Mouse (Mus musculus) ES-E14 (cell line): ENCODE measurements at regions not wholly inside any gene's neighbourhood (a gene's known extent, or its start where the extent isn't known, plus 50 kb on each side); places are given as distances from the start of the nearest gene placed in this dataset.

Experiments
- DNase-seq: peaks from one replicate; pipeline ENCODE4 v3.0.0-alpha.2; 2013; ENCODE audit warnings: low read depth, low spot score
- H3K27ac ChIP-seq: 2 replicates; pipeline ENCODE4 v1.5.1; 2012; ENCODE audit warnings: low read depth, mild to moderate bottlenecking, low read length, moderate library complexity, mixed read lengths; ENCODE audit not compliant: poor library complexity, insufficient read depth, severe bottlenecking
- H3K36me3 ChIP-seq: 2 replicates; pipeline ENCODE4 v1.6.1; 2012; ENCODE audit warnings: mild to moderate bottlenecking, low read length, moderate library complexity, mixed read lengths; ENCODE audit not compliant: control insufficient read depth, poor library complexity, insufficient read depth, severe bottlenecking
- H3K4me1 ChIP-seq, 2 experiments: fragments of 150-350 bp in 1 of 2; sonication (generic) in 1 of 2; 2 replicates each; pipeline ENCODE4 v1.6.1; 2012; ENCODE audit warnings: low read length in 2 of 2, mild to moderate bottlenecking in 1 of 2, mixed read lengths in 1 of 2; ENCODE audit not compliant: control insufficient read depth in 2 of 2, insufficient read depth in 2 of 2, poor library complexity in 1 of 2
- H3K4me3 ChIP-seq, 2 experiments: fragments of 150-350 bp in 1 of 2; sonication (generic) in 1 of 2; 2 replicates each; pipeline ENCODE4 v1.5.1; 2012; ENCODE audit warnings: low read length in 2 of 2, low read depth in 1 of 2, mild to moderate bottlenecking in 1 of 2, mixed read lengths in 1 of 2; ENCODE audit not compliant: insufficient read depth in 1 of 2, poor library complexity in 1 of 2, severe bottlenecking in 1 of 2
- H3K9ac ChIP-seq: 2 replicates; pipeline ENCODE4 v1.6.1; 2012; ENCODE audit warnings: low read depth, mild to moderate bottlenecking, low read length, mixed read lengths; ENCODE audit not compliant: poor library complexity, insufficient read depth, severe bottlenecking
- H3K9me3 ChIP-seq: fragments of 150-350 bp; sonication (generic); 2 replicates; pipeline ENCODE4 v1.6.1; 2012; ENCODE audit warnings: low read depth, mild to moderate bottlenecking, low read length; ENCODE audit not compliant: control insufficient read depth, insufficient read depth
- CHD2 ChIP-seq: IDR thresholded peaks from 2 replicates; pipeline ENCODE4 v1.6.1; 2014; ENCODE audit warnings: mild to moderate bottlenecking, low read depth, low read length, inconsistent platforms
- HCFC1 ChIP-seq: IDR thresholded peaks from 2 replicates; pipeline ENCODE4 v1.6.1; 2012; ENCODE audit warnings: low read length, inconsistent platforms, borderline replicate concordance; ENCODE audit not compliant: insufficient read depth
- MAFK ChIP-seq: IDR thresholded peaks from 2 replicates; pipeline ENCODE4 v1.6.1; 2014; ENCODE audit warnings: mild to moderate bottlenecking, low read depth, low read length, inconsistent platforms; ENCODE audit not compliant: insufficient read depth
- ZC3H11A ChIP-seq: IDR thresholded peaks from 2 replicates; pipeline ENCODE4 v1.6.1; 2012; ENCODE audit warnings: low read depth, mild to moderate bottlenecking, inconsistent platforms, low read length, borderline replicate concordance
- ZNF384 ChIP-seq: IDR thresholded peaks from 2 replicates; pipeline ENCODE4 v1.6.1; 2012; ENCODE audit warnings: low read depth, low read length, inconsistent platforms
- in situ Hi-C, 2 experiments: fragments of 600-800 bp; cut with MboI; formaldehyde crosslinking; loops; one replicate each; pipeline ENCODE4 v1.15.1; 2025; ENCODE audit warnings: low sequenced_read_pairs in 2 of 2, inconsistent platforms in 1 of 2; ENCODE audit not compliant: unreplicated experiment in 2 of 2

DNA sequence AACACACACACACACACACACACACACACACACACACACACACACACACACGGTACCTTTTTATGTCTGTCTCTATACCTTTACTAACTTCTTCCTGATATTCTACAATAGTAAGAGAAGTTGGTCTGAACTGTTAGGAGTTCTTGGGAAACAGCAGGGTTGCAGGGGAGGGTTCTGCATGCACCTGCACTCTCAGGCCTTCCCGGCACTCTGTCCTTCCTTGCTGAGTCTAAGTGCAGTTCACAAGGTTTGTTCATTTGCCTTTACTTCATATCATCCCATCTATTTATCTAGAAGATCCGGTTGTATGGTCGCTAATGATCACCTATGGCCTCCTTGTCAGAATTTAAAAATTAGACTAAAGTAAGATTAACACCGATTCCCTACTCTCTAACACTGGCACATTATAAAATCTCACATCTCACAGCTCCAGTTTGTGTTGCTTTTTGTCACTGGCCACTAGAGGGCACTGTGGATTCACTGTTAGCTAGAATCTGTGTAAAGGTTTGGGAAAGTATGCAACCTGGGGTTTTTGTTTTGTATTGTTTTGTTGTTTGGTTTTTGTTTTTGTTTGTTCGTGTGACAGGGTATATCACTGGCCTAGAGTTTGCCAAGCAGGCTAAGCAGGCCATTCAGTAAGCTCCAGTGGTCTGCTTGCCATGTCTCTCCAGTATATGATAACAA, 101.5 kb upstream of the 2210010C04Rik start:
- in situ Hi-C loops: no loop called here
- DNase-seq: peak; percentile 52

DNA sequence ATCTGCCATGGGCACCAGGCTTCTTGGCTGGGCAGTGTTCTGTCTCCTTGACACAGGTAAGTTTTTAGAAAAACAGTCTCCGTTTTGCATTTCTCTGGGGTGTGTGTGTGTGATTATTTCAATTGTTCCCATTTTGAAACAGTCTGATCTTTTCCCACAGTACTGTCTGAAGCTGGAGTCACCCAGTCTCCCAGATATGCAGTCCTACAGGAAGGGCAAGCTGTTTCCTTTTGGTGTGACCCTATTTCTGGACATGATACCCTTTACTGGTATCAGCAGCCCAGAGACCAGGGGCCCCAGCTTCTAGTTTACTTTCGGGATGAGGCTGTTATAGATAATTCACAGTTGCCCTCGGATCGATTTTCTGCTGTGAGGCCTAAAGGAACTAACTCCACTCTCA, 99.9 kb upstream of the 2210010C04Rik start:
- in situ Hi-C loops: no loop called here
- no peak overlapping the region for H3K4me3 ChIP-seq
- H3K9ac ChIP-seq: no peak overlapping the region
- TF ChIP-seq HCFC1: no peak
- no peak for TF ChIP-seq ZNF384
- no peak for TF ChIP-seq ZC3H11A
- TF ChIP-seq MAFK: no peak
- TF ChIP-seq CHD2: no peak
- no peaks in the 10 kb centered on the region for H3K4me1 ChIP-seq
- no peaks in the 10 kb centered on the region for H3K9me3 ChIP-seq
- no peak for DNase-seq
- no peaks in the 10 kb centered on the region for H3K36me3 ChIP-seq
- H3K27ac ChIP-seq: no peak overlapping the region

More for the DNA sequence above, 101.5 kb upstream of the 2210010C04Rik start:
- Histone ChIP-seq H3K4me1 (no peaks in the 10 kb centered on the region), H3K9ac (no peak overlapping the region), H3K9me3 (no peaks in the 10 kb centered on the region), H3K27ac (no peak overlapping the region), H3K36me3 (no peaks in the 10 kb centered on the region), H3K4me3 (no peak overlapping the region)
- peak; percentile 45; the same call in 1 of the 2 replicates for TF ChIP-seq ZC3H11A
- no peak for TF ChIP-seq MAFK
- no peak for TF ChIP-seq ZNF384
- no peak for TF ChIP-seq CHD2
- TF ChIP-seq HCFC1: no peak

DNA sequence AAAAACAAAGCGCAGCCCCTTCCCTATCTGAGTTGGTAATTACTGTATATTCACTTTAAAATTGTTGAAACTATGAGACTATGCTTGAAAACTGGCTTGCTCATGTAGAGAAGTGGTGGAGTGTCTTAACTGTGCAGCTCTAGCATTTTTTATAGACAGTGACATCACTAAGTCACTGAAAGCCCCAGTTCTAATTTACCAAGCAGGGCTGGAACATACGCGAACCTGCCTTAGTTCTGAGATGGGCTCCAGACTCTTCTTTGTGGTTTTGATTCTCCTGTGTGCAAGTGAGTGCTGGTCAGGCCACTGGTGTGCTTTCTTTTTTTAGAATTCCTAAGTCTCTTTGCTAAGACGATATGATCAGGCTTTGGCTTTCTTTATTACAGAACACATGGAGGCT, 94.6 kb upstream of the 2210010C04Rik start:
- TF ChIP-seq ZC3H11A (no peak), ZNF384 (no peak), HCFC1 (no peak), CHD2 (no peak), MAFK (no peak)
- DNase-seq: no peak
- Histone ChIP-seq H3K36me3 (no peaks in the 10 kb centered on the region), H3K27ac (no peak overlapping the region), H3K9me3 (no peaks in the 10 kb centered on the region), H3K9ac (no peak overlapping the region), H3K4me3 (no peak overlapping the region), H3K4me1 (no peaks in the 10 kb centered on the region)
- in situ Hi-C loops: no loop called here

DNA sequence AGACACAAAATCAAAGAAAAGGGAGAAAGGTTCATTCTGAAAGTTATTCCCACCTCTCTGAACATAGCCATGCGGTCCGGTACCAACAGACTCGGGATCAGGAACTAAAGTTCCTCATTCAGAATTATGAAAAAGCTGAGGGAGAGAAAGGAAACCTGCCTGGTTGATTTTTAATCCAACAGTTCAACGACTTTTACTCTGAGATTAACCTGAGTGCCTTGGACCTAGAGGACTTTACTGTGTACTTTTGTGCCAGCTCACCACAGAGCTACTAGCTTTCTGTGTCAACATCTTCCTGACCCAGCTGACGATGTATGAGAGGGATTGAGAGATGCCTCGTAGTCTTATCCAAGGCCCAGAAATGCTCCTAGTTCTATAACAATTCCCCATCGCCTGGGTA, 92.5 kb upstream of the 2210010C04Rik start:
- H3K4me1 ChIP-seq: no peaks in the 10 kb centered on the region
- TF ChIP-seq ZNF384 (no peak), CHD2 (no peak), MAFK (no peak)
- DNase-seq: no peak

DNA sequence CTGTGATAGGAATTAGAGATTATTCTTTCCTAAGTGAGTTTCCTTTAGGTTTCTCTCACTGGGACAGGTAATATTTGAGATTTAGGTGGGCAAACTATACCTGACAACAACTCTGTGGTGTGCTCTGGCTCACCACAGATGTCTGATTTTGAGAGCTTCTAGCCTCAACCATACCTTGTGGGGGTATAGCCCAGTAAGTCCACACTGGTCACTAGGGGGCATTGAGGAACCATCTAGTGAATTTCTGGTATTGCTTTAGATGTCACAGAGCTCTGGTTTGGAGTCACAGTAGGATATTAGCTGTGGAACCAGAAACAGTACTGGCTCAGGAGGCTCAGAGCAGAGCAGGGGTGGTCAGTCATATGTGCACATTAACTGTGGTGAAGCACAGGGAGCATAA, 91.5 kb upstream of the 2210010C04Rik start:
- DNase-seq: no peak
- no peaks in the 10 kb centered on the region for H3K36me3 ChIP-seq
- no peak overlapping the region for H3K4me3 ChIP-seq
- H3K4me1 ChIP-seq: no peaks in the 10 kb centered on the region
- no peak for TF ChIP-seq MAFK
- no peak for TF ChIP-seq ZC3H11A
- no peak for TF ChIP-seq CHD2
- no peak for TF ChIP-seq ZNF384
- TF ChIP-seq HCFC1: no peak
- H3K9ac ChIP-seq: no peak overlapping the region
- in situ Hi-C loops: no loop called here
- H3K27ac ChIP-seq: no peak overlapping the region
- H3K9me3 ChIP-seq: no peaks in the 10 kb centered on the region

More for the DNA sequence above, 92.5 kb upstream of the 2210010C04Rik start:
- Histone ChIP-seq H3K36me3 (no peaks in the 10 kb centered on the region), H3K27ac (no peak overlapping the region), H3K9ac (no peak overlapping the region), H3K4me3 (no peak overlapping the region), H3K9me3 (no peaks in the 10 kb centered on the region)
- in situ Hi-C loops: no loop called here
